Mouse (Mus musculus) CD4-positive helper T cell, adult 2 months (primary cell): ENCODE results near the gene Il1rn.
A peak's percentile ranks its signal among the peaks of the same experiment; 100 is the strongest.

ENCODE experiments used
- DNase-seq: peaks from one replicate; pipeline ENCODE4 v3.0.0-alpha.2; 2012; ENCODE audit warnings: low read depth, missing footprints, low spot score

Il1rn gene

GRCm38 (mm10) chr2:24382456-24383230 lies 46.0 kb downstream of the Il1rn start:
- DNase-seq: no peak

GRCm38 (mm10) chr2:24383636-24384035 lies 47.0 kb downstream of the Il1rn start:
- DNase-seq: no peak

GRCm38 (mm10) chr2:24384393-24384792 lies 47.7 kb downstream of the Il1rn start:
- DNase-seq: no peak

- DNase-seq: peak; percentile 92
Observed at GRCm38 (mm10) chr2:24385111-24385961, 48.7 kb downstream of the Il1rn start.

- peak; percentile 92 for DNase-seq
Observed at GRCm38 (mm10) chr2:24386158-24386963, 49.7 kb downstream of the Il1rn start.

- peak; percentile 29 for DNase-seq
Observed at GRCm38 (mm10) chr2:24386964-24387320, 50.3 kb downstream of the Il1rn start.

GRCm38 (mm10) chr2:24387361-24388283 lies 51.0 kb downstream of the Il1rn start:
- no peak for DNase-seq

GRCm38 (mm10) chr2:24393251-24393650 lies 56.6 kb downstream of the Il1rn start:
- DNase-seq: no peak

- DNase-seq: no peak
Observed at GRCm38 (mm10) chr2:24397115-24397514, 60.5 kb downstream of the Il1rn start.

GRCm38 (mm10) chr2:24400711-24401110 lies 64.1 kb downstream of the Il1rn start:
- no peak for DNase-seq
